Comparison of ENCODE assay signal across 9 mouse cellular contexts in the genomic region with DNA sequence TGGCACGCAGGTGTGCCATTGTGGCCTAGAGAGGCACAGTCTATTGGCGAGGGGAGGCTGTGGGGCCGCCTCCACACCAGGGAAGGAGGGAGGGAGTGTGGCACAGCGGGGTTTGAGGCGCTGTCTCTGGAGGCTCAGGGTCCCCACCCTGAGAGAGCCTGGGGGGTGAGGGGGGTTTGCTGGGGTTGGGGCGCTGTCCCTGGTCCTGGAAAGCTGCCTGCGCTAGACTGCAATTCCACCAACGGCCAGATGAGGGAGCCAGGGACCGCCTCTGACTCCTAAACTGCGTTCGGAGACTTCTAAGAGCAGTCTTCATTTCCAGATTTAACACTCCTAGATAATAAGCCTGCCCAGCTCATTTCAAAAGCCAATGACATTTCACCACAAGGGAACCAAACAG. TPM values are rescaled to one million over a fixed set of nuclear protein-coding genes. Genes with fewer than 3 reads are reported as not detected.
A peak's percentile ranks its signal among the peaks of the same experiment; 100 is the strongest.
DNase-seq lines count a peak whose midpoint lies in the region; ATAC-seq and TF ChIP-seq lines count a peak whose summit lies in the region.
"Had no signal": no experiment of that assay in that cellular context is flagged by ENCODE, and none has a peak within 500 bp of the region (broad histone marks: within the 10 kb centered on the region; RNA-seq: fewer than 3 reads in every experiment).

No protein-coding gene starts in this region.

- 6% methylated on average over 11 of the region's 11 CpGs for WGBS in midbrain, embryonic 10.5 days
- WGBS in midbrain, embryonic 16.5 days: 9% methylated on average over 9 of the region's 11 CpGs
- WGBS in forebrain, postnatal 0 days: 11% methylated on average over 10 of the region's 11 CpGs
- 8% methylated on average over 11 of the region's 11 CpGs for WGBS in intestine, embryonic 15.5 days
- 10% methylated on average over 10 of the region's 11 CpGs for WGBS in liver, postnatal 0 days (ENCODE audit: insufficient replicate concordance)
- 5% methylated on average over 11 of the region's 11 CpGs for WGBS in neural tube, embryonic 15.5 days

- peaks cover 18% of the 10 kb centered on the region for H3K4me1 ChIP-seq in midbrain, embryonic 10.5 days
- peaks cover 10% of the 10 kb centered on the region for H3K4me1 ChIP-seq in midbrain, embryonic 16.5 days (ENCODE audit: control insufficient read depth, insufficient read depth, low read length)
- peaks cover 5% of the 10 kb centered on the region; the same call in 1 of the 2 replicates for H3K4me1 ChIP-seq in forebrain, postnatal 0 days (ENCODE audit: insufficient read depth)
- 0 out of 2 replicates have a peak, but pooled peaks cover under 1% of the 10 kb centered on the region for H3K4me1 ChIP-seq in intestine, embryonic 15.5 days (replicated peaks)
- H3K4me1 ChIP-seq in liver, postnatal 0 days (ENCODE audit: insufficient read depth): no peaks in the 10 kb centered on the region
- peaks cover 39% of the 10 kb centered on the region for H3K4me1 ChIP-seq in neural tube, embryonic 15.5 days

- no peak for ATAC-seq in midbrain, embryonic 16.5 days
- ATAC-seq in forebrain, postnatal 0 days: peak; percentile 47
- peak; percentile 28 for ATAC-seq in intestine, embryonic 15.5 days
- peak; percentile 31; the same call in 1 of the 2 replicates for ATAC-seq in liver, postnatal 0 days
- ATAC-seq in neural tube, embryonic 15.5 days (ENCODE audit: low FRiP score): peak; percentile 56

- no peak overlapping the region for H3K4me3 ChIP-seq in midbrain, embryonic 10.5 days
- no peak overlapping the region for H3K4me3 ChIP-seq in midbrain, embryonic 16.5 days (ENCODE audit: low read depth, low read length)
- H3K4me3 ChIP-seq in forebrain, postnatal 0 days (ENCODE audit: low read depth, low read length): no peak overlapping the region
- no peak overlapping the region for H3K4me3 ChIP-seq in intestine, embryonic 15.5 days (replicated peaks)
- no peak overlapping the region for H3K4me3 ChIP-seq in liver, postnatal 0 days (ENCODE audit: low read depth, low read length)
- no peak overlapping the region for H3K4me3 ChIP-seq in neural tube, embryonic 15.5 days (replicated peaks)
- H3K4me3 ChIP-seq: erythroblast, embryonic 14.5 days had no signal

- H3K4me2 ChIP-seq in midbrain, embryonic 16.5 days (ENCODE audit: low read length): no peak overlapping the region
- no peak overlapping the region for H3K4me2 ChIP-seq in forebrain, postnatal 0 days (ENCODE audit: low read depth)
- no peak overlapping the region for H3K4me2 ChIP-seq in intestine, embryonic 15.5 days (replicated peaks)
- H3K4me2 ChIP-seq in liver, postnatal 0 days (ENCODE audit: low read depth, low read length): no peak overlapping the region
- H3K4me2 ChIP-seq in neural tube, embryonic 15.5 days: 0 out of 2 replicates have a peak overlapping the region, but pooled peaks have one; percentile 21

- H3K36me3 ChIP-seq in midbrain, embryonic 10.5 days: no peaks in the 10 kb centered on the region
- H3K36me3 ChIP-seq in midbrain, embryonic 16.5 days (ENCODE audit: control insufficient read depth, insufficient read depth, low read length): no peaks in the 10 kb centered on the region
- H3K36me3 ChIP-seq in forebrain, postnatal 0 days (ENCODE audit: insufficient read depth): no peaks in the 10 kb centered on the region
- H3K36me3 ChIP-seq in intestine, embryonic 15.5 days: no peaks in the 10 kb centered on the region
- no peaks in the 10 kb centered on the region for H3K36me3 ChIP-seq in liver, postnatal 0 days (replicated peaks; ENCODE audit: insufficient read depth, low read length)
- H3K36me3 ChIP-seq in neural tube, embryonic 15.5 days: no peaks in the 10 kb centered on the region

- peak; percentile 78 for DNase-seq in midbrain, embryonic 10.5 days (ENCODE audit: low spot score)
- peak; percentile 85 to 91 for DNase-seq in cerebellum, adult 18-20 months
- peak; percentile 88 for DNase-seq in forebrain, postnatal 0 days
- peak; percentile 82 for DNase-seq in liver, postnatal 0 days
- DNase-seq in thymus, postnatal 0 days (ENCODE audit: low spot score): peak; percentile 75

- no peak overlapping the region; the same call in 1 of the 2 replicates for H3K9ac ChIP-seq in midbrain, embryonic 16.5 days (ENCODE audit: low read depth, low read length)
- H3K9ac ChIP-seq in forebrain, postnatal 0 days: no peak overlapping the region
- no peak overlapping the region for H3K9ac ChIP-seq in intestine, embryonic 15.5 days
- no peak overlapping the region for H3K9ac ChIP-seq in liver, postnatal 0 days (replicated peaks)
- no peak overlapping the region for H3K9ac ChIP-seq in neural tube, embryonic 15.5 days (replicated peaks)

- no peaks in the 10 kb centered on the region for H3K9me3 ChIP-seq in midbrain, embryonic 10.5 days (replicated peaks)
- no peaks in the 10 kb centered on the region for H3K9me3 ChIP-seq in midbrain, embryonic 16.5 days (replicated peaks; ENCODE audit: control insufficient read depth, low read length, poor library complexity, severe bottlenecking)
- no peaks in the 10 kb centered on the region for H3K9me3 ChIP-seq in forebrain, postnatal 0 days (ENCODE audit: low read length)
- H3K9me3 ChIP-seq in intestine, embryonic 15.5 days: no peaks in the 10 kb centered on the region
- H3K9me3 ChIP-seq in liver, postnatal 0 days (ENCODE audit: low read length): no peaks in the 10 kb centered on the region
- no peaks in the 10 kb centered on the region for H3K9me3 ChIP-seq in neural tube, embryonic 15.5 days (replicated peaks)

- TF ChIP-seq EP300 in liver, postnatal 0 days (IDR thresholded peaks at IDR 0.05; ENCODE audit: low read depth): no peak

- H3K27me3 ChIP-seq in midbrain, embryonic 10.5 days (ENCODE audit: low read depth, poor library complexity, severe bottlenecking): peaks cover 40% of the 10 kb centered on the region
- H3K27me3 ChIP-seq in midbrain, embryonic 16.5 days (ENCODE audit: control insufficient read depth, insufficient read depth, low read depth, low read length): no peaks in the 10 kb centered on the region
- no peaks in the 10 kb centered on the region for H3K27me3 ChIP-seq in forebrain, postnatal 0 days (ENCODE audit: insufficient read depth, low read length)
- H3K27me3 ChIP-seq in intestine, embryonic 15.5 days (replicated peaks): peaks cover 16% of the 10 kb centered on the region
- peaks cover 14% of the 10 kb centered on the region for H3K27me3 ChIP-seq in liver, postnatal 0 days (ENCODE audit: insufficient read depth, low read length)
- H3K27me3 ChIP-seq in neural tube, embryonic 15.5 days (replicated peaks): peaks cover 8% of the 10 kb centered on the region

- H3K27ac ChIP-seq in midbrain, embryonic 10.5 days (replicated peaks): no peak overlapping the region
- H3K27ac ChIP-seq in midbrain, embryonic 16.5 days (ENCODE audit: low read length): no peak overlapping the region
- no peak overlapping the region for H3K27ac ChIP-seq in forebrain, postnatal 0 days (ENCODE audit: low read depth, low read length)
- H3K27ac ChIP-seq in intestine, embryonic 15.5 days: no peak overlapping the region
- H3K27ac ChIP-seq in liver, postnatal 0 days (ENCODE audit: low read depth): no peak overlapping the region
- H3K27ac ChIP-seq in neural tube, embryonic 15.5 days (replicated peaks): no peak overlapping the region

- peak; percentile 93 for TF ChIP-seq CTCF in forebrain, postnatal 0 days (IDR thresholded peaks at IDR 0.05; ENCODE audit: low read depth)
- peak; percentile 90 for TF ChIP-seq CTCF in liver, postnatal 0 days (IDR thresholded peaks at IDR 0.05; ENCODE audit: low read depth)

RNA-seq across cellular contexts. Expression of a gene that starts 11.5 kb away (rescaled TPM):
- 4.5 and 6.0 TPM in 2 replicates for polyA plus RNA-seq in midbrain, embryonic 10.5 days (2016; fragmentation: Nextera tagmentation; extraction: Ambion mirVana)
- polyA plus RNA-seq in midbrain, embryonic 16.5 days (2015; fragmentation: Nextera tagmentation; extraction: Ambion mirVana): 83.0 and 105 TPM in 2 replicates
- 113 and 128 TPM in 2 replicates for total RNA-seq in forebrain, postnatal 0 days (2014; rRNA removed)
- polyA plus RNA-seq in forebrain, postnatal 0 days (2015; fragmentation: Nextera tagmentation; extraction: Ambion mirVana): 63.9 and 74.3 TPM in 2 replicates
- polyA plus RNA-seq in intestine, embryonic 15.5 days (2015; fragmentation: Nextera tagmentation; extraction: Ambion mirVana): 22.7 and 47.2 TPM in 2 replicates
- polyA plus RNA-seq in liver, postnatal 0 days (2015; fragmentation: Nextera tagmentation; extraction: Ambion mirVana): 12.8 and 15.6 TPM in 2 replicates
- polyA plus RNA-seq in neural tube, embryonic 15.5 days (2015; fragmentation: Nextera tagmentation; extraction: Ambion mirVana): 88.5 and 106 TPM in 2 replicates
- polyA plus RNA-seq in thymus, postnatal 0 days (2015; fragmentation: Nextera tagmentation; extraction: Ambion mirVana): 5.5 TPM in 2 replicates
